Mouse (Mus musculus) kidney, postnatal 14 days (tissue): Measurements from ENCODE around the gene Nags.
"Not testable (repeated sequence)": the region's sequence is repeated elsewhere in the genome, so short reads cannot be mapped to it uniquely, and the experiment has no call there.

Source experiments
- DNase-seq: peaks from one replicate; pipeline ENCODE4 v3.0.0; 2022; ENCODE audit warnings: mixed read lengths

Gene Nags

GRCm38 (mm10) chr11:102158024-102158423, 12.7 kb downstream of the Nags start:
- DNase-seq, result not testable (repeated sequence)

- DNase-seq, result no peak
Measured at GRCm38 (mm10) chr11:102159781-102160180, 14.5 kb downstream of the Nags start.

GRCm38 (mm10) chr11:102165971-102166722, 20.8 kb downstream of the Nags start:
- peak; percentile 22 for DNase-seq

- DNase-seq, result no peak
Measured at GRCm38 (mm10) chr11:102167539-102167938, 22.2 kb downstream of the Nags start.

GRCm38 (mm10) chr11:102168689-102169088, 23.4 kb downstream of the Nags start:
- no peak for DNase-seq

GRCm38 (mm10) chr11:102179836-102180235, 34.5 kb downstream of the Nags start:
- DNase-seq, result no peak

GRCm38 (mm10) chr11:102184253-102184645, 38.9 kb downstream of the Nags start:
- no peak for DNase-seq

- DNase-seq, result peak; percentile 96
Measured at GRCm38 (mm10) chr11:102184646-102185495, 39.6 kb downstream of the Nags start, which contains the start of gene Lsm12. Gene Lsm12 (minus strand): TSS chr11:102185296.

GRCm38 (mm10) chr11:102185677-102186076, 40.4 kb downstream of the Nags start:
- DNase-seq, result no peak

- no peak for DNase-seq
Measured at GRCm38 (mm10) chr11:102186235-102186634, 40.9 kb downstream of the Nags start.

- no peak for DNase-seq
Measured at GRCm38 (mm10) chr11:102188980-102189379, 43.7 kb downstream of the Nags start.

- DNase-seq, result peak; percentile 94
Measured at GRCm38 (mm10) chr11:102189461-102190436, 44.4 kb downstream of the Nags start, which contains the start of gene G6pc3. Gene G6pc3 (plus strand): TSS chr11:102189620.

- no peak for DNase-seq
Measured at GRCm38 (mm10) chr11:102190848-102191247, 45.5 kb downstream of the Nags start.

GRCm38 (mm10) chr11:102193657-102194440, 48.5 kb downstream of the Nags start:
- DNase-seq, result no peak

- no peak for DNase-seq
Measured at GRCm38 (mm10) chr11:102196018-102196797, 50.9 kb downstream of the Nags start.

- no peak for DNase-seq
Measured at GRCm38 (mm10) chr11:102198245-102198644, 52.9 kb downstream of the Nags start.
